Mouse (Mus musculus) brain, adult 2 months (tissue): ENCODE data around the gene Fbxl13.

Experiments
- DNase-seq: peaks from one replicate; pipeline ENCODE4 v3.0.0; 2011; ENCODE audit warnings: low read depth, low spot score

The Fbxl13 gene

GRCm38 (mm10) chr5:21575210-21575550 is 70.3 kb downstream of the Fbxl13 start:
- DNase-seq, result no peak

GRCm38 (mm10) chr5:21574386-21575209 is 70.8 kb downstream of the Fbxl13 start:
- no peak for DNase-seq

GRCm38 (mm10) chr5:21572764-21573416 is 72.5 kb downstream of the Fbxl13 start:
- peak; percentile 71 for DNase-seq

GRCm38 (mm10) chr5:21567784-21568183 is 77.7 kb downstream of the Fbxl13 start:
- no peak for DNase-seq

GRCm38 (mm10) chr5:21565392-21566065 is 79.9 kb downstream of the Fbxl13 start:
- peak; percentile 71 for DNase-seq

GRCm38 (mm10) chr5:21563936-21564335 is 81.5 kb downstream of the Fbxl13 start:
- no peak for DNase-seq

- no peak for DNase-seq
Measured at GRCm38 (mm10) chr5:21556502-21556901, 88.9 kb downstream of the Fbxl13 start.

GRCm38 (mm10) chr5:21554732-21555131 is 90.7 kb downstream of the Fbxl13 start:
- peak; percentile 20 for DNase-seq

- no peak for DNase-seq
Measured at GRCm38 (mm10) chr5:21553685-21554084, 91.7 kb downstream of the Fbxl13 start.

GRCm38 (mm10) chr5:21547005-21547404 is 98.4 kb downstream of the Fbxl13 start:
- DNase-seq, result no peak

- DNase-seq, result no peak
Measured at GRCm38 (mm10) chr5:21545786-21546185, 99.6 kb downstream of the Fbxl13 start.

- no peak for DNase-seq
Measured at GRCm38 (mm10) chr5:21545227-21545626, 100.2 kb downstream of the Fbxl13 start.

- DNase-seq, result no peak
Measured at GRCm38 (mm10) chr5:21544821-21545220, 100.6 kb downstream of the Fbxl13 start.

GRCm38 (mm10) chr5:21543409-21544201 is 101.8 kb downstream of the Fbxl13 start, which contains the start of gene Lrrc17:
Gene Lrrc17 (plus strand): TSS chr5:21543559.
- peak; percentile 16 for DNase-seq

- DNase-seq, result no peak
Measured at GRCm38 (mm10) chr5:21542226-21542625, 103.2 kb downstream of the Fbxl13 start.

- DNase-seq, result no peak
Measured at GRCm38 (mm10) chr5:21532921-21533320, 112.5 kb downstream of the Fbxl13 start.

GRCm38 (mm10) chr5:21532126-21532525 is 113.3 kb downstream of the Fbxl13 start:
- no peak for DNase-seq

- DNase-seq, result no peak
Measured at GRCm38 (mm10) chr5:21529110-21529720, 116.2 kb downstream of the Fbxl13 start.

GRCm38 (mm10) chr5:21528068-21528842 is 117.2 kb downstream of the Fbxl13 start:
- DNase-seq, result no peak

- no peak for DNase-seq
Measured at GRCm38 (mm10) chr5:21527488-21527911, 117.9 kb downstream of the Fbxl13 start.
